Mouse (Mus musculus) midbrain, embryonic 15.5 days (tissue): ENCODE measurements around the gene Marco. TPM values are rescaled to one million over a fixed set of nuclear protein-coding genes. Genes with fewer than 3 reads are reported as not detected.

Source experiments
- ATAC-seq: fragments of 200-750 bp; cut with Nextera tagmentation; replicated peaks from 2 replicates; pipeline ENCODE4 v1.8.0; 2017; ENCODE audit warnings: moderate TSS enrichment
- H3K27ac ChIP-seq: fragments of 300-500 bp; sonication (generic); 2 replicates; pipeline ENCODE4 v1.5.1; 2015; ENCODE audit warnings: mild to moderate bottlenecking, inconsistent platforms
- H3K27me3 ChIP-seq: fragments of 300-500 bp; sonication (generic); replicated peaks from 2 replicates; pipeline ENCODE4 v1.6.1; 2015; ENCODE audit warnings: inconsistent platforms
- H3K36me3 ChIP-seq: fragments of 300-500 bp; sonication (generic); replicated peaks from 2 replicates; pipeline ENCODE4 v1.6.1; 2015; ENCODE audit warnings: inconsistent platforms
- H3K4me1 ChIP-seq: fragments of 300-500 bp; sonication (generic); 2 replicates; pipeline ENCODE4 v1.6.1; 2015; ENCODE audit warnings: inconsistent platforms
- H3K4me2 ChIP-seq: fragments of 300-500 bp; sonication (generic); 2 replicates; pipeline ENCODE4 v1.6.1; 2015; ENCODE audit warnings: inconsistent platforms, mild to moderate bottlenecking, moderate library complexity
- H3K4me3 ChIP-seq: fragments of 300-500 bp; sonication (generic); 2 replicates; pipeline ENCODE4 v1.5.1; 2015; ENCODE audit warnings: mild to moderate bottlenecking, inconsistent platforms
- H3K9ac ChIP-seq: fragments of 300-500 bp; sonication (generic); 2 replicates; pipeline ENCODE4 v1.6.1; 2015; ENCODE audit warnings: mild to moderate bottlenecking, inconsistent platforms
- H3K9me3 ChIP-seq: fragments of 300-500 bp; sonication (generic); 2 replicates; pipeline ENCODE4 v1.6.1; 2016; ENCODE audit warnings: inconsistent platforms
- WGBS: fragments of 180-500 bp; shearing (Covaris S2); methylation state at CpG from one replicate; pipeline ENCODE4 v1.1.7; 2015; ENCODE audit warnings: mixed read lengths; 5-methylcytosine and 5-hydroxymethylcytosine counted together
- polyA plus RNA-seq: library from polyadenylated mRNA; unstranded; fragments of >200 nt; fragmentation: Nextera tagmentation; extraction: Ambion mirVana; gene quantifications from 2 replicates; pipeline ENCODE4 v1.2.1, GENCODE M21; 2015

Gene Marco
- polyA plus RNA-seq, 1 experiment from 2014 or later, result 0.18 TPM

- WGBS, result 71% methylated on average over 8 of the region's 8 CpGs
- ATAC-seq, result no peak
- Histone ChIP-seq H3K4me3 (no peak overlapping the region), H3K9ac (no peak overlapping the region), H3K4me2 (no peak overlapping the region), H3K27me3 (no peaks in the 10 kb centered on the region), H3K27ac (no peak overlapping the region), H3K9me3 (no peaks in the 10 kb centered on the region), H3K36me3 (no peaks in the 10 kb centered on the region), H3K4me1 (0 out of 2 replicates have a peak, but pooled peaks cover 3% of the 10 kb centered on the region)
Measured at GRCm38 (mm10) chr1:120425587-120425986, 79.2 kb downstream of the Marco start.

Other genes with a start within 250 kb of the Marco start
- gene Steap3, start 232.3 kb downstream of the Marco start, polyA plus RNA-seq, result 4.1 and 4.9 TPM in 2 replicates
- gene C1ql2, start 164.4 kb downstream of the Marco start, polyA plus RNA-seq, result 17.9 and 21.7 TPM in 2 replicates
- 9.3 and 12.5 TPM in 2 replicates for gene En1, start 97.4 kb upstream of the Marco start, polyA plus RNA-seq